33 mouse cellular contexts compared by ENCODE assay signal in genomic region chr6:22266018-22266417, GRCm38 (mm10). TPM values are rescaled to one million over a fixed set of nuclear protein-coding genes. Genes with fewer than 3 reads are reported as not detected.
"Had no signal": no experiment of that assay in that cellular context is flagged by ENCODE, and none has a peak within 500 bp of the region (broad histone marks: within the 10 kb centered on the region; RNA-seq: fewer than 3 reads in every experiment).

No protein-coding gene starts in this region.

- H3K4me1 ChIP-seq: hindbrain, embryonic 10.5 days; hindbrain, embryonic 12.5 days; hindbrain, embryonic 13.5 days; hindbrain, embryonic 15.5 days; intestine, embryonic 15.5 days; kidney, embryonic 15.5 days had no signal

- DNase-seq: heart, postnatal 10 days; heart, postnatal 14 days; heart, postnatal 36 days; heart, postnatal 4 days; kidney, adult 11 months; kidney, adult 18-20 months; kidney, adult 2 months; kidney, adult 8-10 months; kidney, adult 9 months; kidney, postnatal 10 days; kidney, postnatal 14 days; kidney, postnatal 25 days; kidney, postnatal 36 days; kidney, postnatal 4 days; layer of hippocampus, adult 9-11 months; layer of hippocampus, postnatal 36 days had no signal

- H3K4me2 ChIP-seq: heart, embryonic 11.5 days; heart, embryonic 12.5 days; heart, embryonic 13.5 days; heart, embryonic 15.5 days; hindbrain, embryonic 12.5 days; hindbrain, embryonic 13.5 days; hindbrain, embryonic 14.5 days; hindbrain, embryonic 15.5 days; intestine, embryonic 15.5 days; kidney, embryonic 15.5 days had no signal

- H3K27ac ChIP-seq: heart, embryonic 13.5 days; heart, embryonic 15.5 days; hindbrain, embryonic 10.5 days; hindbrain, embryonic 12.5 days; hindbrain, embryonic 13.5 days; hindbrain, embryonic 14.5 days; hindbrain, embryonic 15.5 days; hindbrain, postnatal 0 days; intestine, embryonic 15.5 days; kidney, embryonic 15.5 days; kidney, postnatal 0 days; layer of hippocampus, adult 2 months; left cerebral cortex, adult 2 months had no signal

- H3K9me3 ChIP-seq: heart, embryonic 12.5 days; heart, embryonic 13.5 days; heart, embryonic 15.5 days; hindbrain, embryonic 10.5 days; hindbrain, embryonic 12.5 days; hindbrain, embryonic 13.5 days; hindbrain, embryonic 15.5 days; intestine, embryonic 15.5 days; kidney, embryonic 15.5 days had no signal

- H3K27me3 ChIP-seq: heart, embryonic 12.5 days; heart, embryonic 13.5 days; heart, embryonic 15.5 days; hindbrain, embryonic 12.5 days; hindbrain, embryonic 13.5 days; hindbrain, embryonic 15.5 days; intestine, embryonic 15.5 days; kidney, embryonic 15.5 days had no signal

- H3K36me3 ChIP-seq: heart, embryonic 12.5 days; heart, embryonic 13.5 days; heart, embryonic 15.5 days; hindbrain, embryonic 10.5 days; hindbrain, embryonic 12.5 days; hindbrain, embryonic 13.5 days; hindbrain, embryonic 15.5 days; intestine, embryonic 15.5 days; kidney, embryonic 15.5 days had no signal

- H3K4me3 ChIP-seq: heart, embryonic 12.5 days; heart, embryonic 13.5 days; heart, embryonic 15.5 days; hindbrain, embryonic 10.5 days; hindbrain, embryonic 12.5 days; hindbrain, embryonic 13.5 days; hindbrain, embryonic 15.5 days; intestine, embryonic 15.5 days; kidney, embryonic 15.5 days; layer of hippocampus, adult 2 months; left cerebral cortex, adult 2 months had no signal

- H3K9ac ChIP-seq: heart, embryonic 12.5 days; heart, embryonic 13.5 days; heart, embryonic 15.5 days; hindbrain, embryonic 12.5 days; hindbrain, embryonic 13.5 days; hindbrain, embryonic 14.5 days; hindbrain, embryonic 15.5 days; intestine, embryonic 15.5 days; kidney, embryonic 15.5 days had no signal

RNA-seq across cellular contexts. Expression of gene Wnt16, which starts 22.0 kb away (rescaled TPM):
- total RNA-seq: hematopoietic stem cell, adult 5-6 weeks had no signal
- polyA plus RNA-seq: large intestine, adult 2 months had no signal
